Comparison of ENCODE assay signal across 11 mouse cellular contexts in the genomic region with DNA sequence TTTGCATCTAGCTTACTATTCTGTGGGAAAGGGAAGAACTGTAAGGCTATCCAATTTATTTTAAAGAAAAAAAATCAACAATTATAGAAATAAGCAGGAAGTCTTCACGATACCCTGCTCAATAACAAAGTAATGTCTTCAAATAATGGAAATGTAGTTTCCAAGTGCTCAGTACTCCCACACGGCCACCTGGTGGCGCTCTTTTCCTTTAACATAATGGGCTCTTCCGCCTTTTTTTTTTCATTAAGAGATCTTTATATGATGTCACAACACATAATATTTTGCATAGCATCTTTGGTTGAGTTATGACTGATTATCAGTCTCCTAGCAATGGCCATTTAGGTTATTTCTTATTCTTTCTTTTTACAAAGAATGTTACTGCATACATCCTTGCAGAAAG. TPM values are rescaled to one million over a fixed set of nuclear protein-coding genes. Genes with fewer than 3 reads are reported as not detected.
A peak's percentile ranks its signal among the peaks of the same experiment; 100 is the strongest.
DNase-seq lines count a peak whose midpoint lies in the region; TF ChIP-seq lines count a peak whose summit lies in the region.
"Had no signal": no experiment of that assay in that cellular context is flagged by ENCODE, and none has a peak within 500 bp of the region (broad histone marks: within the 10 kb centered on the region; RNA-seq: fewer than 3 reads in every experiment).

No protein-coding gene starts in this region.

- peak; percentile 12 to 29 for DNase-seq in cerebellum, postnatal 10 days
- no peak for DNase-seq in cerebellum, adult 2 months
- peak; percentile 29 to 56 for DNase-seq in left cerebral cortex, postnatal 14 days (ENCODE audit: low spot score in 2 of 2)
- DNase-seq in left cerebral cortex, adult 11 months (ENCODE audit: low spot score): no peak
- peak; percentile 58 for DNase-seq in 416B (ENCODE audit: low read depth)
- DNase-seq in c-Kit-positive CD71-negative TER-119-negative erythroid progenitor cells, embryonic 14.5 days (ENCODE audit: low read depth): peak; percentile 18
- no peak for DNase-seq in spleen, postnatal 14 days (ENCODE audit: low spot score in 2 of 2)
- DNase-seq in ovary, adult 18-20 months (ENCODE audit: low spot score): no peak
- DNase-seq: gastrocnemius, postnatal 25 days; kidney, adult 8-10 months; liver, embryonic 13.5 days had no signal

- TF ChIP-seq CTCF in cerebellum, adult 2 months (IDR thresholded peaks at IDR 0.05; ENCODE audit: borderline replicate concordance, insufficient read depth, low read depth, low read length): no peak

- no peak overlapping the region for H3K27ac ChIP-seq in cerebellum, adult 2 months (ENCODE audit: insufficient read depth, low read length)
- H3K27ac ChIP-seq: liver, embryonic 13.5 days had no signal

- H3K4me1 ChIP-seq in cerebellum, adult 2 months (ENCODE audit: control insufficient read depth, insufficient read depth, low read length): no peaks in the 10 kb centered on the region
- H3K4me1 ChIP-seq: liver, embryonic 13.5 days had no signal

- WGBS in cerebellum, adult 2 months: 46% methylated on average over 4 of the region's 4 CpGs

- no peak for TF ChIP-seq POLR2A in cerebellum, adult 2 months (IDR thresholded peaks at IDR 0.05; ENCODE audit: borderline replicate concordance, insufficient read depth, low read length)

- intact Hi-C loops in left cerebral cortex, postnatal 14 days (cut with DNase I): no loop called here

- H3K4me3 ChIP-seq in cerebellum, adult 2 months (replicated peaks; ENCODE audit: insufficient read depth, low read depth, low read length): no peak overlapping the region
- H3K4me3 ChIP-seq: liver, embryonic 13.5 days had no signal

- H3K27me3 ChIP-seq in cerebellum, adult 2 months (ENCODE audit: control insufficient read depth, insufficient read depth, low read length): no peaks in the 10 kb centered on the region; the same call in 1 of the 2 replicates
- H3K27me3 ChIP-seq: liver, embryonic 13.5 days had no signal

RNA-seq across cellular contexts. Expression of a gene that starts 29.0 kb away (rescaled TPM):
- 4.1 and 4.2 TPM in 2 replicates for polyA plus RNA-seq in cerebellum, adult 2 months (2012; rRNA removed)
- total RNA-seq in left cerebral cortex, postnatal 14 days (2021): 10 to 100 TPM in 1 of 2 experiments, 1 to 10 TPM in 1; 8.0 to 10.1 TPM

Comparison
In these comparisons a context has a peak if more than half of its experiments do, and no peak if none do; other contexts are left out.
1. DNase-seq: peak in cerebellum, postnatal 10 days (2 of 2), left cerebral cortex, postnatal 14 days (2 of 2), 416B (single experiment) and c-Kit-positive CD71-negative TER-119-negative erythroid progenitor cells, embryonic 14.5 days (single experiment); none in cerebellum, adult 2 months (0 of 2), left cerebral cortex, adult 11 months (single experiment), spleen, postnatal 14 days (0 of 2) and ovary, adult 18-20 months (single experiment).